Mouse (Mus musculus) kidney, embryonic 14.5 days (tissue): ENCODE measurements at regions not wholly inside any gene's neighbourhood (a gene's known extent, or its start where the extent isn't known, plus 50 kb on each side); places are given as distances from the start of the nearest gene placed in this dataset.
A peak's percentile ranks its signal among the peaks of the same experiment; 100 is the strongest.
"Not testable (repeated sequence)": the region's sequence is repeated elsewhere in the genome, so short reads cannot be mapped to it uniquely, and the experiment has no call there.

Experiments used
- ATAC-seq: fragments of 200-750 bp; cut with Nextera tagmentation; 2 replicates; pipeline ENCODE4 v1.8.0; 2017; ENCODE audit warnings: moderate number of reproducible peaks, mild to moderate bottlenecking, moderate TSS enrichment, moderate library complexity; ENCODE audit not compliant: low FRiP score, low TSS enrichment
- H3K27ac ChIP-seq: fragments of 300-500 bp; sonication (generic); 2 replicates; pipeline ENCODE4 v1.5.1; 2014; ENCODE audit warnings: low read depth, mild to moderate bottlenecking, low read length, moderate library complexity, mixed read lengths
- H3K27me3 ChIP-seq: fragments of 300-500 bp; sonication (generic); 2 replicates; pipeline ENCODE4 v1.6.1; 2014; ENCODE audit warnings: mild to moderate bottlenecking, low read length; ENCODE audit not compliant: control insufficient read depth, insufficient read depth
- H3K36me3 ChIP-seq: fragments of 300-500 bp; sonication (generic); 2 replicates; pipeline ENCODE4 v1.6.1; 2014; ENCODE audit warnings: low read length, mixed read lengths; ENCODE audit not compliant: control insufficient read depth, insufficient read depth
- H3K4me1 ChIP-seq: fragments of 300-500 bp; sonication (generic); 2 replicates; pipeline ENCODE4 v1.6.1; 2014; ENCODE audit warnings: low read length, mixed read lengths; ENCODE audit not compliant: control insufficient read depth, insufficient read depth
- H3K4me2 ChIP-seq: fragments of 300-500 bp; sonication (generic); replicated peaks from 2 replicates; pipeline ENCODE4 v1.6.1; 2014; ENCODE audit warnings: low read depth, mild to moderate bottlenecking, low read length
- H3K4me3 ChIP-seq: fragments of 300-500 bp; sonication (generic); 2 replicates; pipeline ENCODE4 v1.5.1; 2014; ENCODE audit warnings: mild to moderate bottlenecking, low read length
- H3K9ac ChIP-seq: fragments of 300-500 bp; sonication (generic); 2 replicates; pipeline ENCODE4 v1.6.1; 2014; ENCODE audit warnings: low read depth, mild to moderate bottlenecking, low read length, moderate library complexity
- H3K9me3 ChIP-seq: fragments of 300-500 bp; sonication (generic); 2 replicates; pipeline ENCODE4 v1.6.1; 2016; ENCODE audit warnings: low read length; ENCODE audit not compliant: control insufficient read depth
- WGBS: fragments of 180-500 bp; shearing (Covaris S2); extraction: QIAGEN DNeasy Blood & Tissue Kit; methylation state at CpG from one replicate; pipeline ENCODE4 v1.1.7; 2014; 5-methylcytosine and 5-hydroxymethylcytosine counted together

GRCm38 (mm10) chr8:5439054-5439453 is 333.9 kb upstream of the Slc10a2 start:
- Histone ChIP-seq H3K27me3 (no peaks in the 10 kb centered on the region), H3K27ac (no peak overlapping the region), H3K9ac (no peak overlapping the region), H3K4me3 (no peak overlapping the region), H3K36me3 (no peaks in the 10 kb centered on the region), H3K9me3 (no peaks in the 10 kb centered on the region), H3K4me1 (no peaks in the 10 kb centered on the region), H3K4me2 (no peak overlapping the region)
- 21% methylated on average over 2 of the region's 2 CpGs for WGBS
- ATAC-seq = 0 out of 2 replicates have a peak, but pooled peaks have one; percentile 46

GRCm38 (mm10) chr8:5428303-5428971 is 323.3 kb upstream of the Slc10a2 start:
- WGBS = 50% methylated on average over 3 of the region's 3 CpGs
- no peak overlapping the region for H3K4me3 ChIP-seq
- ATAC-seq = no peak

GRCm38 (mm10) chr8:5416841-5417240 is 311.7 kb upstream of the Slc10a2 start:
- not testable (repeated sequence) for ATAC-seq, H3K4me2 ChIP-seq, H3K27ac ChIP-seq, H3K27me3 ChIP-seq, H3K9me3 ChIP-seq, H3K36me3 ChIP-seq, H3K4me3 ChIP-seq, H3K4me1 ChIP-seq, H3K9ac ChIP-seq
- WGBS = 65% methylated on average over 2 of the region's 2 CpGs

More at GRCm38 (mm10) chr8:5428303-5428971, 323.3 kb upstream of the Slc10a2 start:
- H3K4me1 ChIP-seq = no peaks in the 10 kb centered on the region
- no peaks in the 10 kb centered on the region for H3K27me3 ChIP-seq
- H3K27ac ChIP-seq = no peak overlapping the region
- H3K36me3 ChIP-seq = no peaks in the 10 kb centered on the region
- no peaks in the 10 kb centered on the region for H3K9me3 ChIP-seq
- H3K4me2 ChIP-seq = no peak overlapping the region
- no peak overlapping the region for H3K9ac ChIP-seq

- H3K36me3 ChIP-seq = no peaks in the 10 kb centered on the region
- no peak overlapping the region for H3K4me3 ChIP-seq
- no peak overlapping the region for H3K4me2 ChIP-seq
- H3K27me3 ChIP-seq = no peaks in the 10 kb centered on the region
- H3K9ac ChIP-seq = no peak overlapping the region
- H3K27ac ChIP-seq = no peak overlapping the region
- H3K9me3 ChIP-seq = no peaks in the 10 kb centered on the region
- 75% methylated on average over 2 of the region's 2 CpGs for WGBS
- no peaks in the 10 kb centered on the region for H3K4me1 ChIP-seq
- ATAC-seq = no peak
Measured at GRCm38 (mm10) chr8:5384851-5385250, 279.7 kb upstream of the Slc10a2 start.

GRCm38 (mm10) chr8:5378001-5378400 is 272.9 kb upstream of the Slc10a2 start:
- Histone ChIP-seq H3K9ac (no peak overlapping the region), H3K9me3 (no peaks in the 10 kb centered on the region), H3K27ac (no peak overlapping the region), H3K27me3 (no peaks in the 10 kb centered on the region), H3K4me2 (no peak overlapping the region), H3K36me3 (no peaks in the 10 kb centered on the region), H3K4me3 (no peak overlapping the region), H3K4me1 (no peaks in the 10 kb centered on the region)
- 88% methylated on average over 1 of the region's 1 CpGs for WGBS
- ATAC-seq = no peak

- Histone ChIP-seq H3K4me1 (no peaks in the 10 kb centered on the region), H3K9me3 (no peaks in the 10 kb centered on the region), H3K4me3 (no peak overlapping the region), H3K27ac (no peak overlapping the region), H3K4me2 (no peak overlapping the region), H3K36me3 (no peaks in the 10 kb centered on the region), H3K9ac (no peak overlapping the region), H3K27me3 (no peaks in the 10 kb centered on the region)
- ATAC-seq = no peak
Measured at GRCm38 (mm10) chr8:5339953-5340352, 234.8 kb upstream of the Slc10a2 start.

GRCm38 (mm10) chr8:5314594-5314993 is 209.4 kb upstream of the Slc10a2 start:
- Histone ChIP-seq H3K9ac (no peak overlapping the region), H3K4me3 (no peak overlapping the region), H3K4me1 (no peaks in the 10 kb centered on the region), H3K9me3 (no peaks in the 10 kb centered on the region), H3K27me3 (no peaks in the 10 kb centered on the region), H3K36me3 (no peaks in the 10 kb centered on the region), H3K27ac (no peak overlapping the region), H3K4me2 (no peak overlapping the region)
- no peak for ATAC-seq
- 89% methylated on average over 1 of the region's 1 CpGs for WGBS

GRCm38 (mm10) chr8:5299982-5300381 is 194.8 kb upstream of the Slc10a2 start:
- no peaks in the 10 kb centered on the region for H3K9me3 ChIP-seq
- no peak overlapping the region for H3K27ac ChIP-seq
- H3K4me3 ChIP-seq = no peak overlapping the region
- H3K4me1 ChIP-seq = no peaks in the 10 kb centered on the region
- no peak overlapping the region for H3K4me2 ChIP-seq
- no peak overlapping the region for H3K9ac ChIP-seq
- no peaks in the 10 kb centered on the region for H3K27me3 ChIP-seq
- no peak for ATAC-seq
- H3K36me3 ChIP-seq = no peaks in the 10 kb centered on the region

GRCm38 (mm10) chr8:5297190-5297589 is 192.0 kb upstream of the Slc10a2 start:
- Histone ChIP-seq H3K27ac (no peak overlapping the region), H3K27me3 (no peaks in the 10 kb centered on the region), H3K4me2 (no peak overlapping the region), H3K4me3 (no peak overlapping the region), H3K9me3 (no peaks in the 10 kb centered on the region), H3K9ac (no peak overlapping the region), H3K4me1 (no peaks in the 10 kb centered on the region), H3K36me3 (no peaks in the 10 kb centered on the region)
- no peak for ATAC-seq
